Mouse (Mus musculus) embryonic fibroblast, embryonic 13.5 days (primary cell): ENCODE results near the gene Cd99l2. TPM values are rescaled to one million over a fixed set of nuclear protein-coding genes. Genes with fewer than 3 reads are reported as not detected.
A peak's percentile ranks its signal among the peaks of the same experiment; 100 is the strongest.

Experiments used
- H3K27ac ChIP-seq: 2 replicates; pipeline ENCODE4 v1.5.1; 2012; ENCODE audit warnings: low read length, control low read depth, inconsistent platforms; ENCODE audit not compliant: insufficient read depth
- H3K4me1 ChIP-seq: 2 replicates; pipeline ENCODE4 v1.6.1; 2011; ENCODE audit warnings: low read length; ENCODE audit not compliant: control insufficient read depth, insufficient read depth
- H3K4me3 ChIP-seq: 2 replicates; pipeline ENCODE4 v1.5.1; 2011; ENCODE audit warnings: mild to moderate bottlenecking, control low read depth, low read length; ENCODE audit not compliant: insufficient read depth
- CTCF ChIP-seq: IDR thresholded peaks from 2 replicates; pipeline ENCODE4 v1.5.1; 2011; ENCODE audit warnings: mild to moderate bottlenecking, control low read depth, low read length, moderate library complexity, borderline replicate concordance; ENCODE audit not compliant: insufficient read depth
- POLR2A ChIP-seq: IDR thresholded peaks from 2 replicates; pipeline ENCODE4 v1.6.1; 2011; ENCODE audit warnings: low read depth, mild to moderate bottlenecking, control low read depth, low read length, moderate library complexity
- polyA plus RNA-seq: library from polyadenylated mRNA; stranded (reverse); fragments of >200 nt; gene quantifications from 2 replicates; pipeline ENCODE4 v1.2.4, GENCODE M21; 2011; ENCODE audit warnings: low read depth; ENCODE audit not compliant: missing spikeins, insufficient read length

Gene Cd99l2
- polyA plus RNA-seq, 1 experiment: 38.6 TPM

- Histone ChIP-seq H3K4me1 (no peaks in the 10 kb centered on the region), H3K27ac (no peak overlapping the region), H3K4me3 (no peak overlapping the region)
- TF ChIP-seq CTCF (no peak), POLR2A (no peak)
These were observed 18.2 kb downstream of the Cd99l2 start for GRCm38 (mm10) chrX:71474296-71474956.

GRCm38 (mm10) chrX:71468639-71469295 is 23.9 kb downstream of the Cd99l2 start:
- Histone ChIP-seq H3K4me3 (no peak overlapping the region), H3K4me1 (peaks cover 16% of the 10 kb centered on the region), H3K27ac (no peak overlapping the region)
- TF ChIP-seq CTCF: no peak
- no peak for TF ChIP-seq POLR2A

GRCm38 (mm10) chrX:71467491-71467890 is 25.2 kb downstream of the Cd99l2 start:
- Histone ChIP-seq H3K4me3 (no peak overlapping the region), H3K4me1 (peaks cover 18% of the 10 kb centered on the region)
- no peak for TF ChIP-seq CTCF
- TF ChIP-seq POLR2A: no peak

GRCm38 (mm10) chrX:71465417-71465816 is 27.2 kb downstream of the Cd99l2 start:
- Histone ChIP-seq H3K4me3 (no peak overlapping the region), H3K27ac (peak overlapping the region; percentile 73; the same call in 1 of the 2 replicates), H3K4me1 (peaks cover 18% of the 10 kb centered on the region)
- TF ChIP-seq POLR2A: no peak
- no peak for TF ChIP-seq CTCF

More at GRCm38 (mm10) chrX:71467491-71467890, 25.2 kb downstream of the Cd99l2 start:
- no peak overlapping the region for H3K27ac ChIP-seq

GRCm38 (mm10) chrX:71464138-71464826 is 28.4 kb downstream of the Cd99l2 start:
- Histone ChIP-seq H3K27ac (peak overlapping the region; percentile 73), H3K4me1 (peaks cover 18% of the 10 kb centered on the region), H3K4me3 (no peak overlapping the region)
- TF ChIP-seq CTCF (no peak), POLR2A (no peak)

GRCm38 (mm10) chrX:71456078-71456737 is 36.4 kb downstream of the Cd99l2 start:
- no peak for TF ChIP-seq CTCF
- TF ChIP-seq POLR2A: no peak
- H3K27ac ChIP-seq: no peak overlapping the region
- H3K4me3 ChIP-seq: no peak overlapping the region
- no peaks in the 10 kb centered on the region for H3K4me1 ChIP-seq

GRCm38 (mm10) chrX:71442916-71443315 is 49.7 kb downstream of the Cd99l2 start:
- no peak overlapping the region for H3K27ac ChIP-seq
- H3K4me1 ChIP-seq: no peaks in the 10 kb centered on the region
- TF ChIP-seq POLR2A (no peak), CTCF (no peak)
- H3K4me3 ChIP-seq: no peak overlapping the region

GRCm38 (mm10) chrX:71439473-71439872 is 53.2 kb downstream of the Cd99l2 start:
- no peaks in the 10 kb centered on the region for H3K4me1 ChIP-seq
- TF ChIP-seq POLR2A (no peak), CTCF (no peak)
- no peak overlapping the region for H3K27ac ChIP-seq
- H3K4me3 ChIP-seq: no peak overlapping the region

GRCm38 (mm10) chrX:71435542-71435941 is 57.1 kb downstream of the Cd99l2 start:
- H3K27ac ChIP-seq: no peak overlapping the region
- no peaks in the 10 kb centered on the region for H3K4me1 ChIP-seq
- no peak overlapping the region for H3K4me3 ChIP-seq
- TF ChIP-seq POLR2A (no peak), CTCF (no peak)
